Comparison of ENCODE assay signal across 21 mouse cellular contexts in genomic region chr6:118906878-118907277, GRCm38 (mm10).
"Had no signal": no experiment of that assay in that cellular context is flagged by ENCODE, and none has a peak within 500 bp of the region (broad histone marks: within the 10 kb centered on the region; RNA-seq: fewer than 3 reads in every experiment).

No protein-coding gene starts in this region.

- H3K4me1 ChIP-seq: hindbrain, embryonic 13.5 days; hindbrain, embryonic 15.5 days; intestine, embryonic 15.5 days; liver, embryonic 13.5 days; liver, embryonic 15.5 days had no signal

- H3K4me2 ChIP-seq: hindbrain, embryonic 13.5 days; hindbrain, embryonic 15.5 days; intestine, embryonic 15.5 days; limb, embryonic 12.5 days; liver, embryonic 11.5 days; liver, embryonic 13.5 days; liver, embryonic 15.5 days had no signal

- H3K27ac ChIP-seq: hindbrain, embryonic 13.5 days; hindbrain, embryonic 15.5 days; intestine, embryonic 15.5 days; layer of hippocampus, adult 2 months; left cerebral cortex, adult 2 months; limb, embryonic 10.5 days; limb, embryonic 12.5 days; liver, embryonic 13.5 days; liver, embryonic 15.5 days had no signal

- H3K9ac ChIP-seq: forebrain, postnatal 0 days; hindbrain, embryonic 13.5 days; hindbrain, embryonic 15.5 days; intestine, embryonic 15.5 days; limb, embryonic 12.5 days; liver, embryonic 13.5 days; liver, embryonic 15.5 days; liver, postnatal 0 days had no signal

- H3K36me3 ChIP-seq: hindbrain, embryonic 13.5 days; hindbrain, embryonic 15.5 days; intestine, embryonic 15.5 days; limb, embryonic 10.5 days; limb, embryonic 12.5 days; liver, embryonic 13.5 days; liver, embryonic 15.5 days had no signal

- H3K9me3 ChIP-seq: hindbrain, embryonic 13.5 days; hindbrain, embryonic 15.5 days; intestine, embryonic 15.5 days; limb, embryonic 10.5 days; limb, embryonic 12.5 days; liver, embryonic 13.5 days; liver, embryonic 15.5 days had no signal

- DNase-seq: forebrain, postnatal 0 days; gastrocnemius, postnatal 14 days; gastrocnemius, postnatal 36 days; kidney, adult 18-20 months; kidney, adult 8-10 months; kidney, postnatal 10 days; kidney, postnatal 4 days; liver; liver, embryonic 13.5 days; liver, postnatal 0 days had no signal

- ATAC-seq: forebrain, postnatal 0 days; inflammation-experienced regulatory T-cells, adult 6 months; intestine, embryonic 15.5 days; intestine, postnatal 0 days; liver, postnatal 0 days had no signal

- H3K27me3 ChIP-seq: hindbrain, embryonic 13.5 days; hindbrain, embryonic 15.5 days; intestine, embryonic 15.5 days; limb, embryonic 12.5 days; liver, embryonic 13.5 days; liver, embryonic 15.5 days had no signal

- H3K4me3 ChIP-seq: hindbrain, embryonic 13.5 days; hindbrain, embryonic 15.5 days; intestine, embryonic 15.5 days; layer of hippocampus, adult 2 months; left cerebral cortex, adult 2 months; limb, embryonic 10.5 days; limb, embryonic 12.5 days; liver, embryonic 13.5 days; liver, embryonic 15.5 days had no signal
